Mouse (Mus musculus) cortical plate, adult 2 months (tissue): ENCODE results near the gene Hecw2.

Experiments
- CTCF ChIP-seq: fragments of 200-500 bp; IDR thresholded peaks from 2 replicates; pipeline ENCODE4 v1.5.1; 2011; ENCODE audit warnings: mild to moderate bottlenecking, control low read depth, low read length; ENCODE audit not compliant: insufficient read depth; ENCODE audit errors: extremely low read depth
- POLR2A ChIP-seq: fragments of 200-500 bp; IDR thresholded peaks from 2 replicates; pipeline ENCODE4 v1.6.1; 2011; ENCODE audit warnings: mild to moderate bottlenecking, low read length, control low read depth; ENCODE audit not compliant: insufficient read depth; ENCODE audit errors: extremely low read depth

DNA sequence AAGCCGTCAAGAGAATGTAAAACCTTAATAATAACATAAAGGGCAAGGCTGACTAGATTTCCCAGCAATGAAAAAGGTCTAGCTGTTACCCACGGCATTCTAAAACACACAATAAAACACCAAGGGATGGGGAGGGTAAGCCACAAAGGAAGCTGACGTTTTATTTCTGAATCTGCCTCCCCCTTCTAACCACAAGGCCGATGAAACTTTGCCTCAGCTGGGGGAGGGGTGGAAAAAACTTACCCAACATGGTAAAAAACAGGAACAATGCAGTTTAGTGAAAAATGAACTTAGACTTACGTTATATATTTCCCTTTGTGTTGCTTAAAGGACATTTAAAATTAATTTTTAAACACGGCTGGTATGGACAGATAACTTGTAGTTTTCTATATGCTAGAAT lies 421.0 kb downstream of the Hecw2 start:
- no peak for TF ChIP-seq CTCF
- no peak for TF ChIP-seq POLR2A
